Mouse (Mus musculus) heart, adult 10 weeks (tissue): Measurements from ENCODE around the gene Pih1d2. TPM values are rescaled to one million over a fixed set of nuclear protein-coding genes. Genes with fewer than 3 reads are reported as not detected.

Source experiments
- polyA plus RNA-seq: library from polyadenylated mRNA; stranded (reverse); fragments of 350-450 nt; fragmentation: Illumina TruSeq; extraction: RNeasy Lipid Tissue Mini Kit (QIAGEN cat#74804); gene quantifications from one replicate; pipeline ENCODE4 v1.2.3, GENCODE M21; 2014; ENCODE audit warnings: low read depth, low replicate concordance

Gene Pih1d2
- polyA plus RNA-seq, result 2.1 TPM

DNA sequence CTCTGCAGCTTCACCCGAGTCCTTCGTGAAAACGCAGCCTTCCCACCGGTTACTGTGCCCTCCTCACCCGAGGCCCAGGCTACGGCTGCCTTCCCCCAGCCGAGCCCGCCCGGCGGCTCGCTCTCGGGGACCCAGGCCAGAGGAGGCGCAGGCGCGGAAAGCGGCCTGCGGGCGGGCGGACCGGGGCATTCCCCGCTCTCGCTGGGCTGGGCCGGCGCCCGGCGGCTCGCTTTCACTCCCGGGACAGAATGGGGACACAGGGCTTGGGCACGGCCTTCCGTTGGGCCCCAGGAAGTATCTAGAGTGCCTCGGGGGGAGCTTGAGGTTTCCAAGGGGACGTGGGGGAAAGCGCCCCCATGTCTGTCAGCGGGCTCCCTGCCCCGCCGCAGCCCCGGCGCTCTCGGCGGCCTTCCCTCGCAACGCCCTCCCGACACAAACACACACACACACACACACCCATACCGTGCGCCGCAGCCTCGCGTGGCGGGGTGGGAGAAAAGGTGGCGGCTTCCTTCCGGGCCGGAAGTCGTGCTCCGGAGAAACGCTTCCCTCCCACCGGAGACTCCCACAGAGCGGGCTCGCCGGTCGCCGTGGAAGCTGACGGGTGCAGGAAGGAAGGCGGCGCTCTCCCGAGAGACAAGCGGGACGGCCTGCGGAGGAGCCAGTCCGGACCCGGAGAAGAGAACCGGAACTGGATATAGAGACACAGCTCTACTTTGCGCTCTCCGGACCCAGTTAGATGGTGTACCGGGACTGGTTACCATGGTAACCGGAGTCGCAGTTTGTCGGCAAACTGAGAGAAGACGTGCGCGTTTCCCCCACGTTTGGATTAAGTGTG, at the start of gene Pih1d2, which contains the start of gene Nkapd1:
Gene Pih1d2, plus strand, starts transcription at position 556 of the 838 bp plus-strand sequence.
Gene Nkapd1, minus strand, starts transcription at position 699 of the 838 bp plus-strand sequence.

DNA sequence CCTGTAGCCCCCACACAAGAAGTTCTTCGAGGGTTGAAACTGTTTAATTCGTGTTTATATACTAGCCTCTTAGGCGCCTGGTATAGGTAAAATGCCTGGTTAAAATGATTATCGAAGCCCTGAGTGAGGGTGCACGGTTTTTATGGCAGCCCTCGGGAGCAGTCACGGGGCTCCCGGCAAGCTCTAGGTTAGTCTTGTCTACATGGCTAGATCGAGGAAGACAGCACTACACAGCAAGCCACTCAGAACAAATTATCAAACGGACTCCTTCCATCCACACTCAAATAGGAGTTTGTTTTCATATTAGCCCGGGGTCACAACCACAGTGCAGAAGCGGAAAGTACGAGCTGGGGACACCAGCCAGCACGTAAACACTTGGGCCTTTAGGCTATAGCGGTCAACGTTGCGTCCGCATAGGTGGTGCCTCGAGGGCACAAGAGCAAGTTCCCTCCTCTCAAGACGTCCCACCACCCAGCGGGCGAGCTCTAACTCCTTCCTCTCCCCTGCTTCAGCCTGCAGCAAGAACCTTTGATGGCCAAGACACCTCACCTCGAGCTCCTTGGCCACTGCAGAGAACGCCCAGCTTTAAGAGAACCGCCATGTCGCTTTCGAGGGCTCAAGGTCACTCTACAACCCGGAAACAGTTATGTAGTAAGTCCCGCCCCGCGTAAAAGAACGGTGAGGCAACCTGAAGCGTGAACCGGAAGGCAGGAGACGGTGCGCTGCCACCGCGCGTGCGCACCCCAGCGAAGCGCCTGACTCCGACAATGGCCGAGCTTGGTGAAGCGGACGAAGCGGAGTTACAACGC, 13.7 kb upstream of the Pih1d2 start, which contains the start of the genes Sdhd and Timm8b:
Gene Sdhd, minus strand, starts transcription at position 624 of the 809 bp plus-strand sequence.
Gene Timm8b, plus strand, starts transcription at position 722 of the 809 bp plus-strand sequence.

DNA sequence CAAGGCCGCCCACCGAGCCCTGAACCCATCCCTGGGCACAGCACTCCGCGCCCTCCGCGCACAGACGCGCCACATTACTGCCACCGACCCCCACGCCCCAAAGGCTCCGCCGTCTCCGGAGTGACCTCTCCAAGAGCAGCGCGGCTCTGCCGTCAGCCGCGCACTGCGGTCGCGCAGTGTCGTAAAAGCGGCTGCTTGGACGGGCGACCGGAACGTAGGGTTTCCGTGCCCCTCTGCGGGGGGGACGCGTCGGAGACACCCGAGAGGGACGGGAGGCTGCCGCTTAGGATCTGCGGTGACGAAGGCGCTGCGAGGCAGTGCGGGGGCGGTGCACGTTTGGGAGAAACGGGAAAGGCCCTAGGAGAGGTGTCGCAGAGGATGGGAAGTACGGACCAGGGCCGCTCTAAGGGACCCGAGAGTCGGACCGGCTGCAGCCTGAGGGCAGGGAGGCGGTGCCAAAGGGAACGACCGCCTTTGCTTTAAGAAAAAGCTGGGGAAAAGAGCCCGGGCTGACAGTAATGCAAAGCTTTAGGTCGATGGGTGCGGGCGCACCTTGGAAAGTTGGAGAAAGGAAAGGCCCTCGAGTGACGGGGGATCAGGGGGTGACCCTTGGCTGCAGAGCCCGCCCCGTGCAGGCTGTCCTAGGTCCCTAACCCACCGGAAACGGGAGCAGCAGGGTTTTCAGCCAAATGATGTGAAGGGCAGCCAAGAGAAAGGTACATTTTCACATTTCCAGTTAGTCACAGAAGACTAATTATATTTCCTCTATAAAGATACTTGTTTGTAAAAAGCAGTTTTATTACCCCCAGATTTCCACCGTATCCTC, 42.5 kb downstream of the Pih1d2 start, which contains the start of gene Dlat:
Gene Dlat, minus strand, starts transcription at position 389 of the 826 bp plus-strand sequence.

Other genes with a start within 250 kb of the Pih1d2 start
- 0.97 TPM for gene Plet1, start 122.8 kb upstream of the Pih1d2 start, polyA plus RNA-seq
- 83.2 TPM for gene Pts, start 88.6 kb upstream of the Pih1d2 start, polyA plus RNA-seq
- gene Il18, start 62.5 kb upstream of the Pih1d2 start, polyA plus RNA-seq, result 2.7 TPM
- 0.29 TPM for gene Bco2, start 62.1 kb upstream of the Pih1d2 start, polyA plus RNA-seq
- gene Tex12, start 56.0 kb upstream of the Pih1d2 start, polyA plus RNA-seq, result not detected
- 841 TPM for gene Sdhd, start 13.5 kb upstream of the Pih1d2 start, polyA plus RNA-seq
- 365 TPM for gene Timm8b, start 13.4 kb upstream of the Pih1d2 start, polyA plus RNA-seq
- 10.0 TPM for gene Nkapd1, start 143 bp downstream of the Pih1d2 start, polyA plus RNA-seq
- gene Dlat, start 42.5 kb downstream of the Pih1d2 start, polyA plus RNA-seq, result 316 TPM
- gene Dixdc1, start 122.2 kb downstream of the Pih1d2 start, polyA plus RNA-seq, result 4.7 TPM
- gene 2310030G06Rik, start 129.2 kb downstream of the Pih1d2 start, polyA plus RNA-seq, result 11.4 TPM
- gene Cryab, start 134.0 kb downstream of the Pih1d2 start, polyA plus RNA-seq, result 3,470 TPM
- 187 TPM for gene Hspb2, start 135.0 kb downstream of the Pih1d2 start, polyA plus RNA-seq
- 4.2 TPM for gene Fdxacb1, start 150.9 kb downstream of the Pih1d2 start, polyA plus RNA-seq
- 9.2 TPM for gene Alg9, start 157.7 kb downstream of the Pih1d2 start, polyA plus RNA-seq
- 26.6 TPM for gene 1110032A03Rik, start 158.2 kb downstream of the Pih1d2 start, polyA plus RNA-seq
- gene Ppp2r1b, start 228.0 kb downstream of the Pih1d2 start, polyA plus RNA-seq, result 6.4 TPM